Mouse (Mus musculus): ENCODE data around the gene Clip1.
"Not testable (repeated sequence)": the region's sequence is repeated elsewhere in the genome, so short reads cannot be mapped to it uniquely, and the experiment has no call there.

Gene Clip1

GRCm38 (mm10) chr5:123684221-123685144 is at the start of gene Clip1:
Gene Clip1, minus strand, starts transcription at chr5:123684618.
- DNase-seq: peak; percentile 70

GRCm38 (mm10) chr5:123730981-123731380 is 46.6 kb upstream of the Clip1 start:
- no peak for DNase-seq

- DNase-seq: not testable (repeated sequence)
Measured at GRCm38 (mm10) chr5:123723816-123724215, 39.4 kb upstream of the Clip1 start.

GRCm38 (mm10) chr5:123720328-123721311 is 36.2 kb upstream of the Clip1 start, which contains the start of gene Zcchc8:
Gene Zcchc8, minus strand, starts transcription at chr5:123721100.
- peak; percentile 92 for DNase-seq

GRCm38 (mm10) chr5:123714622-123715021 is 30.2 kb upstream of the Clip1 start:
- no peak for DNase-seq

GRCm38 (mm10) chr5:123713782-123714181 is 29.4 kb upstream of the Clip1 start:
- DNase-seq: no peak

- no peak for DNase-seq
Measured at GRCm38 (mm10) chr5:123709571-123709970, 25.2 kb upstream of the Clip1 start.

GRCm38 (mm10) chr5:123708598-123708997 is 24.2 kb upstream of the Clip1 start:
- no peak for DNase-seq

- DNase-seq: peak; percentile 58
Measured at GRCm38 (mm10) chr5:123700625-123701024, 16.2 kb upstream of the Clip1 start.

GRCm38 (mm10) chr5:123699198-123699597 is 14.8 kb upstream of the Clip1 start:
- DNase-seq: peak; percentile 60

GRCm38 (mm10) chr5:123696961-123697360 is 12.5 kb upstream of the Clip1 start:
- no peak for DNase-seq

GRCm38 (mm10) chr5:123696244-123696643 is 11.8 kb upstream of the Clip1 start:
- DNase-seq: no peak

GRCm38 (mm10) chr5:123694468-123694867 is 10.1 kb upstream of the Clip1 start:
- no peak for DNase-seq

GRCm38 (mm10) chr5:123683377-123684220 is 819 bp downstream of the Clip1 start:
- DNase-seq: peak; percentile 55

GRCm38 (mm10) chr5:123683043-123683376 is 1.4 kb downstream of the Clip1 start:
- peak; percentile 21 for DNase-seq

- no peak for DNase-seq
Measured at GRCm38 (mm10) chr5:123682372-123682771, 2.0 kb downstream of the Clip1 start.

GRCm38 (mm10) chr5:123679546-123680263 is 4.7 kb downstream of the Clip1 start:
- no peak for DNase-seq

GRCm38 (mm10) chr5:123679106-123679505 is 5.3 kb downstream of the Clip1 start:
- DNase-seq: no peak

GRCm38 (mm10) chr5:123675717-123676116 is 8.7 kb downstream of the Clip1 start:
- no peak for DNase-seq

GRCm38 (mm10) chr5:123675221-123675620 is 9.2 kb downstream of the Clip1 start:
- DNase-seq: no peak

- no peak for DNase-seq
Measured at GRCm38 (mm10) chr5:123671473-123671820, 13.0 kb downstream of the Clip1 start.

All from right cerebral cortex, postnatal 14 days (tissue).